Mouse (Mus musculus) layer of hippocampus, postnatal 36 days (tissue): ENCODE results near the gene Kcnj16. TPM values are rescaled to one million over a fixed set of nuclear protein-coding genes. Genes with fewer than 3 reads are reported as not detected.
A peak's percentile ranks its signal among the peaks of the same experiment; 100 is the strongest.

ENCODE experiments used
- DNase-seq, 2 experiments: peaks; one replicate each; pipeline ENCODE4 v3.0.0; 2022
- total RNA-seq, 2 experiments: library from RNA; stranded (reverse); gene quantifications; 2 replicates each; pipeline ENCODE4 v1.2.3; 2021

Kcnj16 gene
- 10 to 100 TPM; 19.6 to 20.7 TPM for total RNA-seq

GRCm38 (mm10) chr11:110967762-110968135, at the start of gene Kcnj16:
TSS of gene Kcnj16 (plus strand) at chr11:110968033.
- no peak for DNase-seq

- no peak for DNase-seq
Measured at GRCm38 (mm10) chr11:110918808-110919465, 48.9 kb upstream of the Kcnj16 start.

- no peak for DNase-seq
Measured at GRCm38 (mm10) chr11:110935699-110936098, 32.1 kb upstream of the Kcnj16 start.

DNA sequence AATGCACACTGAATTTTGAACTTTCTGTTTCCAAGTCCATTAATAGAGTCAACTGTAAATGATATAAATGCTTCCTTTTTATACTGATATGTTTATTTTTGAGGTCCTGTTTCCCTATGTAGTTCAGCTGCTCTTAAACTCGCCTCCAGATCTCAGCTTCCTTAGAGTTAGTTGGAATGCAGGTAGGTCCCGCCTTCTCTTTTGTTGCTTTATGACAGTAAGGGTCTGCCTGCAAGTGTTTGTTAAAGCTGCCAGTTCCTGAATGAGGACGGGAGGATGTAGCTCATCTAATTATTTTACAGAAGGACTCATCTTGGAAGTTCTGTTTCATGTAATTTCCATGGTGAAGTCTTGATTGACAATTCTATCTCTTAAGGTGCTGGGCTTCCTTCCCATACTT, 25.6 kb upstream of the Kcnj16 start:
- DNase-seq = no peak

- no peak for DNase-seq
Measured at GRCm38 (mm10) chr11:110942695-110943135, 25.1 kb upstream of the Kcnj16 start.

- no peak for DNase-seq
Measured at GRCm38 (mm10) chr11:110956665-110957064, 11.2 kb upstream of the Kcnj16 start.

GRCm38 (mm10) chr11:110961592-110962021, 6.2 kb upstream of the Kcnj16 start:
- no peak for DNase-seq

DNA sequence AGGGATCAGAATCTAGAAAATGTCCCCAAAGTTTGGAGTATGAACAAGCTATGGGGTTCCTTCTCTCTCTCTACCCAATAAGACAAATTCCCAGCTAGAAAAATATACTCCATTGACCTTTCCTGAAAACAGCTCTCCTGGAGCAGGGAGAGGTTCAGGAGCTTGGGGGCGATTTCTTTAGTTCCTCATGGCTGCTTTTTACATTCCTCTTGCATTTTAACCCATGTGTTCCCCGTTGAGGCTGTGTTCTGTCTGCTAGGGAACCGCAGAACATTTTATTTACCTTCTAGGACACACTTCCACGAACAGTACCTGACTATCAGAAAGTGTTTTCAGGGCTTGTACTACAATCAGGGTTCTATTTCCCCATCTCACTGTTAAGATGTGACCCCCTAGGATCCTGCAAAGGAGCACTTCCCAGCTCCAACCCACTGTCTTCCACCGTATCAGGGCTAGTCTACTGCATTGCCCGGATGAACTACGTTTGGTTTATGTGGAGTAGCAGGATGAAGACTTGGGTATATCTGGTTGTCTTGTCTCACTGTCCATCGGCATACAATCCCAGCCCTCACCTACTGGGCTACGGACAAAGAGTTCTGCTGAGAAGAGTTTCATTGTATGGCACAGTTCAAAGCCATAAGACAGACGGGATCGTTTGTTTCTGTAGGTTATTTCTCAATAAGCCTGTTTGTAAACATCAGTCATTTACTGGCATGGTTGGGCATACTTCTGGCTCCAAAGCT, 643 bp upstream of the Kcnj16 start:
- no peak for DNase-seq

DNA sequence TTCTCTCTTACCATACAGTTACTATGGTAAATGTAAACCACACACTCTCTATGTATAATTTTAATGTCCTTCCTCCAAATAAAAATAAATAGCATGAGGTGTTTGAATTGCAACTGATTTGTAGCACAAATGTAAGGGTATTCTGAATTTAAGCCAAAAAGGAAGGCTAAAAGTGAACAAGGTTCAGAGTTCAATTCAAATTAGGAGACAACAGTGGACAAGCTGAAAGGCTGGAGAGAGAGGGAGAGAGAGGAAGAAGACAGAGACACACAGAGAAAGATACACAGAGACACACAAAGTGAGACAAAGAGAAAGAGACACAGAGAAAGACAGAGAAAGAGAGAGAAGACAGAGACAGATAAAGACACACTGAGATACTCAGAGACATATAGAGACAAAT, 1.1 kb downstream of the Kcnj16 start:
- no peak for DNase-seq

DNA sequence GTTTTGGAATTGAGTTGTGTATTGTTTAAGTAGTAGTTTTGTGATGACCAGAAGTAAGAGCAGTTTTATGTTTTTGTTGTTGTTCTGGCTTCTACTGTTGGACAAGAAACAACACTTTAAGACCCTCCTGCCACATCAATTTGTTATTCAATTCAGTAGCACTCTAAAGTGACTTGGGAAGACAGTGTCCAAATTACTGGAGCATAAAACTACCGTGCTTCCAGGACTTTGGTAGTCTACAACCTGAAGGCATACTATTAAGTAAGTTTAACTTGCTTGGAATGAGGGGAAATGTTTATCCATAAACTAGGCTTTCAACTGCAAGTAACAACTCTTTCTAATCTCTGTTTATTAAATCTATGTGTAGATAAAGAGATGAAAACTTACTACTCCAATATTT, 17.7 kb downstream of the Kcnj16 start:
- no peak for DNase-seq

DNA sequence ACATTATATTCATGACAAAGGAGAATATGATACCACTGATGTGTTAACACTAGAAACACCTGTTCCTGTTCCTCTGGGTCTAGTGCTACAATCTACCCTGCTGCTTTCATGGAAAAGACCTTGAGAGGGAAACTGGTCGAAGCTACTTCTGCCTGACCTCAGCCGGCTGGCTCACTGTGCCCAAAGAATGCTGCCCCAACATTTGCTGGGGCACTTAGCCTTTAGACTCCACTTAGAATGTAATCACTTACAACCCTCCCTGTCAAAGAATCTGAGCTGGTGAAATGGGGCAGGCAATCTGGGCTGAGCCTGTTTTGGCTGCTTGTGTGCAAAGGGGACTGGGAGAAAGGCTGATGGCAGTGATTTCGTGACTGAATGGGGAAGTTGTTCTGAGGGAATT, 18.1 kb downstream of the Kcnj16 start:
- no peak for DNase-seq

DNA sequence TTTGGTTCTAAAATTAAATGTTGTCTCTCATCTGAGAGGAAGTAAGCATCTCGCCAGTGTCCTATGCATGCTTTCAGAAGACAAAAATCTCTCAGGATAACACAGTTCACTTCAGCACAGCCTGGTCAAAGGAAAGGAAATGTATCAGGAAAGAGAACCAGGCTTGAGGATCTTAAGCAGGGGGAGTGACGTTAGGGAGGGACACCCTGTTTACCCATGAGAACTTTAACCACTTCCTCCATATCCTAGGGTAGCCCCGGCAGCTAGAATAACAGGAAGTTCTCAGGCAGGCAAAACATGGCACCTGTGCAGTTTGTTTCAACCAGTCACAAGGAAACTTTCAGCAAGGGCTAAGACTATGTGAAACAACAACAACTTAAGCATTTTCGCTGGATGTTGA, 25.8 kb downstream of the Kcnj16 start:
- DNase-seq = no peak

DNA sequence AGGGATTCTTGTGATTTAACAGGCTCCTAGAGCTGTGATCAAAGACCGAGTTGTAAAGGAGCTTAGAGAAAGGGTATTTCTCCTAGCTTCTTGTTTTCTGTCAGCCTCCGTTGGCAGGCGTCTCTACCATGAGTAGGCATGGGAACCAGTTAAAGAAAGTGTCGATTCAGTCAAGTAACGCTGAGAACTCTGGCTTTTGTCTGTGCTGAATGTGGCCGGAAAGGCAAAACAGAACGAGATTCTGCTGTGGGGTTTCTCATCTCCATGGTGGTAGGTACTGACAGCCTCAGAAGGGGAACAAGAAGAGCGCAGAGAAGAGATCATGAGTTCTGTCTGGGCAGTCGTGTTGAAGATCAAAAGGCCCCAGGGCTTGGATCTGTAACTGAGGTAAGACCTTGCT, 29.4 kb downstream of the Kcnj16 start:
- DNase-seq = peak; percentile 11 to 14

DNA sequence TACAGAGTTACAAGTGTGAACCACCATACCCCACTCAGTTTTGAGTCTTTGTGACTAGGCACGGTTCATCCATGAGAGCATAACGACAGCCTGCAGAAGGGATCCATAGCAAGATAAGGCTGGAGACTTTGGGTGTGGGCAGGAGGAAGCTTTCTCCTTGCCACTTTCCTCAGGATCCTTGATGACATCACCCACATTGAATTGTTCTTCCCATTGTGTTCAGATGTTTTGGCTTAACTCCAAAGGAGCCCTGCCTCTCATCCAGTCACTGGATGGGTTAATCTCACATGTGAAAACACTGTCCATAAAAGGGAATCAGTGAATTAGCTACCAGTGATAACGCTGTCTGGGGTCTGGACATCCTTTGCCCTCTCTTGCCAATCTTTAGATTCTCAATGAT, 37.3 kb downstream of the Kcnj16 start:
- no peak for DNase-seq

DNA sequence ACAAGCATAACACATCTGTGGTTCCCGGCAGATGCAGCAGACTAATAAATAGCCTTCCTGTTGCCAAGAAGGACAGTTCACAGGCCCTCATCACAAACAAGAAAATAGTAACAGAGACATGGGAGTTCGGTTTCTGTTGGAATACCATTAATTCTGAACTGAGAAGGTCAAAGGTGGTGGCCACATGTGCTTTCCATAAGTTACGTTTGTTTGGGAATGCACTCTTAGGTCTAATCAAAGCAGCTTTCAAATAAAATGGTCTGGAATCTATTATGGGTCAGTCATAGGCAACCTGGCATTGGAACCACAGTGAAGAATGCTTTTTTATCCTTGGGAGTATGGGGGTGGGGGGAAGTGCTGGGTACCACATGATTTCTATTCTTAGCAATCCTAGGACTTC, 41.6 kb downstream of the Kcnj16 start:
- DNase-seq = no peak

- DNase-seq = no peak
Measured at GRCm38 (mm10) chr11:111016206-111016605, 48.4 kb downstream of the Kcnj16 start.

DNA sequence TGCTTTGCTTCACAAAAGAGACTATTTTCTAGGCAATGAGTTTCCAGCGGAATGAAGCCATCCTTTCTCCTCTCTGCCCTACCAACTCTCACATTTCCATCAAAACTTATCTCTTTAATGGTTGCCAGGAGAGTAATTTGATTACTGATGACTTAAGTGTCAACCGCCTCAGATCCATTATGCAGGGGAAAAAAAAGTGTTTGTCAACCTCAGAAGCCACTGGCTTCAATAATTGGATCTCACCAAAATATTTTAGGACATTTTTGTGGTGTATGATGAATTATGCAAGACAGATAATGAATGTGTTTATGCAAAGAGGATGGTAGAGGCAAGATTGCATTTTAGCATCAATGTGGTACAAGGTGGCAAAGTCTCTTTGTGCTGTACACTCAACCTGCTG, 52.4 kb downstream of the Kcnj16 start:
- DNase-seq = no peak

DNA sequence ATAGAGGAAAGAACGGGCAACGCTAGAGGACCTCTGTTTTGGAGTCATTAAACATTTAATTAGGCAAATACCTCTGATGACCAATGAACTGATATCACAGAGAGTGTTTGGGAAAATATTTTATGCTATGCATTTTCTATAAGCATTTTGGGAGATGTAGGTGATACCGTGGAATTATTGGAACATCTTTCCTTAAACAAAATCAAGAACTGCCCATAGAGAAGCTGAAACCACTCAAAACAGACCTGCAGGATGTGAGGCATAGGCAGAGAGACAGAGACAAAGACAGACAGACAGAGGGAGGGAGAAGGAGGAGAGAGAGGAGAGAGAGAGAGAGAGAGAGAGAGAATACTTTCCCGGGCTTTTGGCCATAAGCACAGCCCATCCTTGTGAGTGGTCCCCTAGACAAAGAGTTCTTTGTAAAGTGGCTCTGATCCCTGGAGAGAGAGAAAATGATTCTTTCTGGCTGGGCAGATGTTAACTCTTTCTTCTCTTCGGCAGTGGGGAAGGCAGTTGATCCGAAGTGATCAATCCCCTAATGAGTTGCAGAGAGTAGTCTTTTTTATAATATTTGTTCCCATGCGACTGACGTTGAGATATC, 54.9 kb downstream of the Kcnj16 start:
- DNase-seq = no peak

DNA sequence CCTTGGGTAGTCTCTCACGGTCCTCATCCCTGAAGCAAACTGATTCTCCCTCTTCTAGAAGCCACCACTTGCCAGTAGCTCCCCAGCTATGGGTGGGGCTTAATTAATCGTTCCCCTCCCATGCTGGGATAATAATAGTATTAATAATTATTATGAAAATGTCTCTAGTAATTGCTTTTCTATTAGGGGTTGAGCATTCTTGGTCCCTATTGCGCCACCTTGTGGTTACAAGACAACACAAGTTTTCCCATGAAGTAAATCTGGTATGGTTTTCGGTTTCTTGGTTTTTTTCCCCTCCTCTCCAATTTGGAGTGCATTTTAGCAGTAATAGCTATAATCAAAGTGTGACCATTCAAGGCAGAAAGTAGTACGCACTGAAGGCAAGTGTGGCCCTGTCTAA, 74.3 kb downstream of the Kcnj16 start:
- no peak for DNase-seq

DNA sequence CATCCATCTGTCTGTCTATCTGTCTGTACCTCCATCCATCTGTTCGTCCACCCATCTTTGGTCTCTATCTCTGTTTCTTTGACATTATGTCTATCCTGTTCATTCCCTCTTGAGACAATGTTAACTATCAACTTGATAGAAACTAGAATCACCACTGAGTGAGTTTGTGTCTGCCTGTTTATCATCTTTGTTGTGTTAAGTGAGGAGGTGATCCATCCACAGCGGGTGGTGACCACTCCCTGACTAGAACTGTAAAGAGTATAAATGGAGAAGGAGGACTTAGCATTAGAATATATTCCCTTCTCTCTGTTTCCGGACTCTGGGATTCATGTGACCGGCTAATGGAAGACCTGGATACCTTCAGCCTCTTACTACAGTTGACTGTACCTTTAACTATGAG, 75.5 kb downstream of the Kcnj16 start:
- no peak for DNase-seq

DNA sequence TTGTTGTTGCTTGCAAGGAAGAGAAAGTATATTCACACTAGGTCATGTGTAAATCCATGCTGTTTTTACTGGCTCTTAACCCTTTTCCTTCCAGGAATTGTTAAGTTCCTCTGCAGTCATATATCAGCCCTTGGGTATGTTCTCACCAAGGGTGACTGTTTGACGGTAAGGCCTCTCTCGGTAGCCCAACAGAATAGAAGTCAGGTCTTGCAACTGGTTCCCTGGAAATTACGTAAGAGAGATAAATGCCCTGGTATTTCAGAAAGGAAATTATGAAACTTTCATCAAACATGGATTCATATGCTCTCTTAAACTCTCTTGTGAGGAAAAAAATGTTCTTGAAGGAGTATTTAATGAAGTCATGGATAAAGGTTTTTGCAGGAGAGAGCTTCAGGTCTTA, 86.4 kb downstream of the Kcnj16 start:
- no peak for DNase-seq

- DNase-seq = peak in 1 of 2 experiments; percentile 23
Measured at GRCm38 (mm10) chr11:111054854-111055822, 87.3 kb downstream of the Kcnj16 start.

- DNase-seq = peak in 1 of 2 experiments; percentile 12
Measured at GRCm38 (mm10) chr11:111056030-111056429, 88.2 kb downstream of the Kcnj16 start.
